Mouse (Mus musculus): ENCODE measurements around the gene Cyth1.

GRCm38 (mm10) chr11:118297967-118298366 is 49.6 kb upstream of the Cyth1 start:
- TF ChIP-seq POLR2A (IDR thresholded peaks at IDR 0.05; ENCODE audit: low read depth, low read length) = no peak
- no peak for TF ChIP-seq CTCF (IDR thresholded peaks at IDR 0.05; ENCODE audit: extremely low read depth, insufficient read length, insufficient replicate concordance, low read depth, low read length)
